Mouse (Mus musculus) lung, embryonic 15.5 days (tissue): ENCODE measurements at regions not wholly inside any gene's neighbourhood (a gene's known extent, or its start where the extent isn't known, plus 50 kb on each side); places are given as distances from the start of the nearest gene placed in this dataset.

ENCODE experiments used
- ATAC-seq: fragments of 200-750 bp; cut with Nextera tagmentation; 2 replicates; pipeline ENCODE4 v1.8.0; 2017; ENCODE audit warnings: moderate number of reproducible peaks, borderline replicate concordance; ENCODE audit not compliant: low FRiP score, low TSS enrichment; ENCODE audit errors: extremely low read depth
- H3K27ac ChIP-seq: fragments of 300-500 bp; sonication (generic); 2 replicates; pipeline ENCODE4 v1.5.1; 2015; ENCODE audit warnings: moderate library complexity, mild to moderate bottlenecking, inconsistent platforms
- H3K27me3 ChIP-seq: fragments of 300-500 bp; sonication (generic); 2 replicates; pipeline ENCODE4 v1.6.1; 2015; ENCODE audit warnings: inconsistent platforms
- H3K36me3 ChIP-seq: fragments of 300-500 bp; sonication (generic); 2 replicates; pipeline ENCODE4 v1.6.1; 2015; ENCODE audit warnings: inconsistent platforms
- H3K4me1 ChIP-seq: fragments of 300-500 bp; sonication (generic); 2 replicates; pipeline ENCODE4 v1.6.1; 2015; ENCODE audit warnings: inconsistent platforms
- H3K4me2 ChIP-seq: fragments of 300-500 bp; sonication (generic); 2 replicates; pipeline ENCODE4 v1.6.1; 2015; ENCODE audit warnings: inconsistent platforms, mild to moderate bottlenecking, moderate library complexity
- H3K4me3 ChIP-seq: fragments of 300-500 bp; sonication (generic); 2 replicates; pipeline ENCODE4 v1.5.1; 2015; ENCODE audit warnings: mild to moderate bottlenecking, inconsistent platforms
- H3K9ac ChIP-seq: fragments of 300-500 bp; sonication (generic); 2 replicates; pipeline ENCODE4 v1.6.1; 2015; ENCODE audit warnings: inconsistent platforms
- H3K9me3 ChIP-seq: fragments of 300-500 bp; sonication (generic); 2 replicates; pipeline ENCODE4 v1.6.1; 2016; ENCODE audit warnings: inconsistent platforms
- WGBS: fragments of 180-500 bp; shearing (Covaris S2); methylation state at CpG from one replicate; pipeline ENCODE4 v1.1.7; 2015; 5-methylcytosine and 5-hydroxymethylcytosine counted together

DNA sequence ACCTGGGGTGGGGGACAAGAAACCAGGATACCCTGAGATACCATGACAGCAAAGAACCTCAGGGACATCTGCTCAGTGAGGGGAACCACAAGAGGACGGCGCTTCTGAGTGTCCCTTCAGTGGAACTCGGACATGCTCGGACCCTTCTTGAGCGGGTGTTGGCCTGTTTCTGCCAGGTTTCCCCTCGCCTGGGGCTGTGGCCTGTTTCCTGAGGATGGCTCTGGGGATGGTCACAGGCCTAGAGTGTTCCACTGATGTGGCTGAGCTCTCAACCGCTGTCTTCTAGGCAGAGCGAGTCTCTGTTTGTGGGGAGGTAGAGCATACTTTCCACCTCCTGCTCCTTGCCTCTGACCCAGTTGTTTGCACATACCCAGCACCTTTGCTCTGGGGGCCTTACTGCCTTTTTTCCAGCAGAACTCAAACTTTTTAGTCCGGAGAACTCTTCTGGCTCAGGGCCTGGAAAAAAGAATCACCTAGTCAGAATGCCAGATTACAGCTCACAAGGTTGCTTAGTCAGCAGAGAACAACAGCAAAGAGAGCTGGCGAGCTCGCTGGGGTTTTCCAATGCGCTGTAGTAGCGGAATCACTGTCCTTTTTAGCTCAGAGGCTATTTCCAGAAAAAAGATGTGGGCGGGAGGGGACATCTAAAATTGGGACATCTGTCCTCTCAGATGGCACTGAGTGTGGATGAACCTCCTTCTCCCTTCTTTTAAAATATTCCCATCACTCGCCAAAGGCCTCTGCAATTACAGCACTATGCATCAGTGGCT is 65.3 kb downstream of the Med10 start:
- Histone ChIP-seq H3K27me3 (no peaks in the 10 kb centered on the region), H3K9ac (no peak overlapping the region), H3K4me2 (no peak overlapping the region), H3K4me3 (no peak overlapping the region), H3K36me3 (no peaks in the 10 kb centered on the region), H3K9me3 (no peaks in the 10 kb centered on the region), H3K4me1 (no peaks in the 10 kb centered on the region), H3K27ac (no peak overlapping the region)
- no peak for ATAC-seq
- WGBS = 74% methylated on average over 15 of the region's 15 CpGs

DNA sequence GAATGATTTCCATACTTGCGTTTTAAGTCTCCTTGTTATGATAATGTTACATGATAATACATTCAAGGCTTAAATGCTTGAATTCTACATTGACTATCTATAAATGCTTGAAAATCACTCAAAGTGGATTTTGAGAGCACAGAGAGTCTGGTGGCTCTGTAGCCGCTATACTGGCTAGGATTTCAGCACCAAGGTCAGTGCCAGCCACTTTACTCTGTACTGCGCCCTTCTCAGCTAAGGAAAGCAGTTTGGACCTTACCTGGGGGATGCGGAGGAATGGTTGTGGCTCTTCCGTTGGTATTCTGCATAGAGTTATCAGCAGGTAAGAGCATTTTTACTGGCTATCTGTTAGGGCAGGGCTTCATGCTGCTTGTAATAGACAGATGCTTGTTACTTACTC is 94.3 kb downstream of the Med10 start:
- no peaks in the 10 kb centered on the region for H3K4me1 ChIP-seq
- H3K9me3 ChIP-seq = no peaks in the 10 kb centered on the region
- 20% methylated on average over 5 of the region's 5 CpGs for WGBS
- H3K4me2 ChIP-seq = no peak overlapping the region
- H3K4me3 ChIP-seq = no peak overlapping the region
- no peak overlapping the region for H3K27ac ChIP-seq
- no peak for ATAC-seq
- H3K36me3 ChIP-seq = no peaks in the 10 kb centered on the region
- no peak overlapping the region for H3K9ac ChIP-seq
- no peaks in the 10 kb centered on the region for H3K27me3 ChIP-seq

DNA sequence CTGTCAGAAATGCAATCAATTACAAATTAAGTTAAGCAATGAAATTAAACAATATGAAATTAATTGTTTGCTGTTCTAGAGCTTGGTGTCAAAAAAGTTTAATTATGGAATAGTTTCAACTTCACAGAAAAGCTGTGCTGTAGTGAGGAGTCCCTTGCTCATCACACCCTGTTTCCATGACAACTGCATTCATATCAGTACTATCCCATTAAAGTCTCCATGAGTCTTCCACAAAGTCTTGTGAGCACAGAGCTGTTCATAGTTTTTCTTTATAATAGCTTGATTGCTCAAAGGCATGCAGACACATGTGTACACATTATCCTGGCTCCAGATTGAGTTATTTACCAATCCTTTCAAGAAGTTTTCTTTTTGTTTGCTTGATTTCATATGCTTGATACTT is 98.9 kb downstream of the Med10 start:
- no peaks in the 10 kb centered on the region for H3K4me1 ChIP-seq
- H3K4me3 ChIP-seq = no peak overlapping the region
- H3K36me3 ChIP-seq = no peaks in the 10 kb centered on the region
- no peak overlapping the region for H3K27ac ChIP-seq
- H3K27me3 ChIP-seq = no peaks in the 10 kb centered on the region
- H3K9me3 ChIP-seq = no peaks in the 10 kb centered on the region
- no peak for ATAC-seq
- H3K9ac ChIP-seq = no peak overlapping the region
- H3K4me2 ChIP-seq = no peak overlapping the region

DNA sequence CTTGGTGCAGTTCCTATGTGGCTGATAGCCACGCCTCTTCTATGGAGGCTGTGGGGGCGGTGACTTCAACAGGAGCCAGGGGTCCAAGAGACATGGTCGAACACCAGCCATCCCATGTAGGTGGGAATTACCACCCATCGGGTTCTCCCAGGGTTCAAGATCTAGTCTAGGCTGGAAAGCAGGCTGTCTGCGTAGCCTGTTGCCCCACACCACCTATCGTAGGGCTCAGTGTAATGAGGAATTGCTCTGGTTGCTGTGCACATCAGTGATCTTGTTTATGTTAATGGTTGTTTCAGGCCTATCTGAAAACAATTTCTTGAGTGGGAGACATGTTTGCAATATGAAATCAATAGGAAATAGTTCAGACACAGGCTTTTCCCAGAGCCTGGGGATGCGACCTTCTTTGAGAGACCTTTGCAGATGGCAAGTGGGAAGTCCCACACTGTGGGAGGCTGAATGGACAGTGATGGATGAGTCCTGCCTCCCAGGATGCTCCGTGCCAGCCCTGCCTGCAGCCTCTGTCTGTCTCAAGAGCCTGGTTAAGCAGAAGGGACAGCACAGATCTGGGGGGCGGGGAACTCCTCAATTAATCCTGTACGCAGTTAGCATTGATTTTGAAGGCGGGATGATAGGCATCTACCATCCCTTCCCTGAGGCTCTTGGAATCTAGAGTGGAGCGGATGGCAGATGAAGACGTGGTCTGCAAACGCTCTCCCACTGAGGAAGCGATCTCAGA is 104.8 kb downstream of the Med10 start:
- no peak overlapping the region for H3K4me2 ChIP-seq
- no peaks in the 10 kb centered on the region for H3K4me1 ChIP-seq
- no peaks in the 10 kb centered on the region for H3K36me3 ChIP-seq
- no peak overlapping the region for H3K27ac ChIP-seq
- WGBS = 49% methylated on average over 15 of the region's 15 CpGs
- ATAC-seq = no peak
- no peak overlapping the region for H3K4me3 ChIP-seq
- no peaks in the 10 kb centered on the region for H3K27me3 ChIP-seq
- no peak overlapping the region for H3K9ac ChIP-seq
- no peaks in the 10 kb centered on the region for H3K9me3 ChIP-seq

DNA sequence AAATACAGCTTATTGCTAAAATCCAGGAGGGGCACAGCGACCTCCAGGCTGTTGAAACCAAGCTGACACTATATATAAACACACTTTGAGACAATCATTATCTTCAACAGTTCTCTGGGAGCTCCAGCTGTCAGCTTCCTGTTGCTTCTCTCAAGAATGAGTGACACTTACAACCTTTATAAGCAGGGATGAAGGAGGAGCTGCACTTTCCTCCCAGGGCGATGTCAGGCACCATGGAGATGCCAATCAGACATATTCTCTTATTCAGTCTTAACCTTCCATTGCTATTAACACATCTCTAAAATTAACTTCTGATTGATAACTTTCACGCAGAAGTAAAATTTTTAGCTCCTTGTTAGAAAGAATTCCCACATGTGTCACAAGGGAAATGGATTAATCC is 113.6 kb downstream of the Med10 start:
- no peaks in the 10 kb centered on the region for H3K4me1 ChIP-seq
- H3K4me3 ChIP-seq = no peak overlapping the region
- H3K36me3 ChIP-seq = no peaks in the 10 kb centered on the region
- H3K9me3 ChIP-seq = no peaks in the 10 kb centered on the region
- no peak for ATAC-seq
- H3K9ac ChIP-seq = no peak overlapping the region
- H3K4me2 ChIP-seq = no peak overlapping the region
- H3K27me3 ChIP-seq = no peaks in the 10 kb centered on the region
- WGBS = 49% methylated on average over 3 of the region's 3 CpGs
- H3K27ac ChIP-seq = no peak overlapping the region

DNA sequence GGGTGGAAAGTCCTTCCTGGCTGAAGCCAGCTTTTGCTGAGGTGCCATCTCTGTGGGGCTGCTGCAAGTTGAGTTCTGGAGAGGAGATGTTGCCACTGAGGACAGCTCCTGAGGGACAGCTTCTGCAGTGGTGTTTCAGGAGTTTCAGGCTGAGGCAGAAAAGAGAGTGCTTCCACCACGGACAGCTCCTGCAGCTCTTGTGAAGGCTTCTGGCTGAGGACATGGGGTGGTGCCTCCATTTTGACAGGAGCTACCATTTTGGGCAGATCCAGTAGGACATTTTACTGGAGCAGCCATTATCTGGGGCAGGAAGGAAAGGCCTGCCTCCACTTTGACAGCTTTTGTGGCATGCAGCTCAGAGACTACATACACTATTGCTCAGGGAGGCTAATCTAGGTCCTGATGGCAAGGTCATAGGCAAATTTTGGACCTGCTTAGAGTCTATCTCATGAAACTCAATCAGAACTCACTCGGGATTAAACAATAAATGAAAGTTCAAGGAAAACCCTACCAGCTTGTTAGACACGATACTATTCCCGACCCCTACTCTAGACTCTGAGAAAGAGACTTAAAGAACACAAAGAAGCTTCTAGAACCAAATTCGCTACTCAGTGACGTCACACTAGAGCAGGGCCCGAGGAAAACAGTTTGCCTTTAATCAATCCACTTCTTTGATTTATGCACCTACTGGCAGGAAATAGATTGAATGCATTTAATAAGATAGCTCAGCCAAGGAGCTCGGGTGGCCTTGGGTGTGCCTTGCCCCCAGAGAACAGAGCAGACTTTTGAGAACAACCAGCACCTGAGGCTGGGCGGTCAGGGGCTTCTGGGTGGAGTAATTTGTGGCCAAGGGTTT is 130.7 kb downstream of the Med10 start:
- Histone ChIP-seq H3K27me3 (no peaks in the 10 kb centered on the region), H3K4me1 (no peaks in the 10 kb centered on the region), H3K9me3 (no peaks in the 10 kb centered on the region), H3K4me2 (no peak overlapping the region), H3K36me3 (no peaks in the 10 kb centered on the region), H3K9ac (no peak overlapping the region), H3K4me3 (no peak overlapping the region), H3K27ac (no peak overlapping the region)
- 77% methylated on average over 9 of the region's 9 CpGs for WGBS
- ATAC-seq = no peak

DNA sequence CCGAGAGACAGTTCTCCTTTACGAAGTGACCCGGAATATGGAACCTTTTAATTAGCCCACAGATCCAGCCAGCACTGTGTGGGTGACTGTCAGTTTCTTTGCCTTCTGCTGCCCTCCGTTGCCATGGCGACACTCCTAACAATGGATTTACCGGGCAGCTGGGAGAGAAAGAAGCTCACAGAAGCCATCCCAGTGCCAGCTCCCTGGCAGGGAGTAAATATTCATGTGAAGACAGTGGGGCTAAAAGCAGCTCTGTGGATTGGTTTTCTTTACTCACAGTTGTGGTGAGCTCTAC is 131.3 kb downstream of the Med10 start:
- WGBS = 68% methylated on average over 6 of the region's 6 CpGs
- no peaks in the 10 kb centered on the region for H3K27me3 ChIP-seq
- H3K9me3 ChIP-seq = no peaks in the 10 kb centered on the region
- no peak overlapping the region for H3K9ac ChIP-seq
- H3K27ac ChIP-seq = no peak overlapping the region
- H3K4me3 ChIP-seq = no peak overlapping the region
- H3K4me2 ChIP-seq = no peak overlapping the region
- ATAC-seq = no peak
- H3K36me3 ChIP-seq = no peaks in the 10 kb centered on the region
- no peaks in the 10 kb centered on the region for H3K4me1 ChIP-seq

DNA sequence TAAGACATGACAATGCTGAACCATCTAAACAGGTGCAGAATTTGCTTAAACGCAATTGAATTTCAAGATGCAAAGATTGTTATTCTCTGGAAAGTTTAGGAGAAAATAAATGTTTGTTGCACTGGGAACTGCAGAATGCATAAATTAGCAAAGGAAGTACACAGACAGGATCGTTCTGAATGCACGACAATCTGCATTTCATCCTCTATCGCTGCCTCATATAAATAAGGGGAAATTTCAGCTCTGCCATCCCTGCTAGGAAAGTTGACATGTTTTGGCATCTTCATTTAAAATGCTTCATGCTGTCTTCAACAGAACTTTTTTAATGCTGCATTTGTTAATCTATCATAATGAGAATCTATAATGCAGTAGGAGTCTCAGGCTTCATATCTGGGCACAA is 137.6 kb downstream of the Med10 start:
- H3K9ac ChIP-seq = no peak overlapping the region
- no peak for ATAC-seq
- no peak overlapping the region for H3K4me2 ChIP-seq
- WGBS = 81% methylated on average over 4 of the region's 4 CpGs
- H3K4me3 ChIP-seq = no peak overlapping the region
- no peaks in the 10 kb centered on the region for H3K9me3 ChIP-seq
- no peaks in the 10 kb centered on the region for H3K27me3 ChIP-seq
- no peak overlapping the region for H3K27ac ChIP-seq
- H3K4me1 ChIP-seq = no peaks in the 10 kb centered on the region
- H3K36me3 ChIP-seq = no peaks in the 10 kb centered on the region

DNA sequence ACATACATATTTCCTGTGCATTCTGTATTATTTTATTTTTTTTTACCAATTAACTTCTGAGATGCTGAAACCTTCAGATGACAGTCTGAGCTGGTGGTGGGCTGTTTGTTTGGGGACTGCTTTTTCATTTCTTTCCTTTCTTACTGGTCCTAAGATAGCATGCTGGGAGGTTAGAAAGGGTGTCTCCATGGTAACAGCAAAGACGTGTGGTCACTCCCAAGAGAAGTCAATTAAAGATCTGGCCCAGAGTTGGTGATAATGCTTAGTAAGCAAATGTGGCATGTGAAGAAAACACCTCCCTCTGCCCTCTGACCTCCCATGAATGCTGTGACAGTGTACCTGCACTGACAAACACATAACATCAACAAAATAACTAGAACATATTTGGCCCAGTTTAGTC is 142.5 kb downstream of the Med10 start:
- Histone ChIP-seq H3K4me1 (no peaks in the 10 kb centered on the region), H3K36me3 (no peaks in the 10 kb centered on the region), H3K4me3 (no peak overlapping the region), H3K9me3 (no peaks in the 10 kb centered on the region), H3K9ac (no peak overlapping the region), H3K27me3 (no peaks in the 10 kb centered on the region), H3K27ac (no peak overlapping the region), H3K4me2 (no peak overlapping the region)
- no peak for ATAC-seq
- 7% methylated on average over 1 of the region's 1 CpGs for WGBS

DNA sequence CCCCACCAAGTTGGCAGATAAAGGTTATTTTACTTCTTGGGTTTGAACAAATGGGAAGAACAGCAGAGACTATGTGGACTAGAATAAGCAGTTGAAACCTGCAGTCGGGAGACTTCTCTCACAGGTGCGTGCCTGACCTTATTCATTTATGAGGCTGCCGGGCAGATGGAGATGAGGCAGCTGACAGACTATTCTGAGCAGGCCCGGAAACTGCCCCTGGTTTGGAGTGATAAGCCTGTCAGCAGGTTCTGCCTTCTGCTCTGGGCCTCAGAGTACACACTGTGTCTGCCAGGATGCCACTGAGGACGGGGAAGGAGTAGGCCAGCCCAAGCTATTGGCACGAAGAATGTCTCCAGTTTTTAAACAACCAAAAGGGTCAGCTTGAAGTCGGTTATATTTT is 144.4 kb downstream of the Med10 start:
- no peak for ATAC-seq
- H3K4me2 ChIP-seq = no peak overlapping the region
- no peak overlapping the region for H3K27ac ChIP-seq
- no peaks in the 10 kb centered on the region for H3K9me3 ChIP-seq
- WGBS = 64% methylated on average over 7 of the region's 7 CpGs
- H3K36me3 ChIP-seq = no peaks in the 10 kb centered on the region
- H3K9ac ChIP-seq = no peak overlapping the region
- H3K4me1 ChIP-seq = no peaks in the 10 kb centered on the region
- H3K4me3 ChIP-seq = no peak overlapping the region
- H3K27me3 ChIP-seq = no peaks in the 10 kb centered on the region

DNA sequence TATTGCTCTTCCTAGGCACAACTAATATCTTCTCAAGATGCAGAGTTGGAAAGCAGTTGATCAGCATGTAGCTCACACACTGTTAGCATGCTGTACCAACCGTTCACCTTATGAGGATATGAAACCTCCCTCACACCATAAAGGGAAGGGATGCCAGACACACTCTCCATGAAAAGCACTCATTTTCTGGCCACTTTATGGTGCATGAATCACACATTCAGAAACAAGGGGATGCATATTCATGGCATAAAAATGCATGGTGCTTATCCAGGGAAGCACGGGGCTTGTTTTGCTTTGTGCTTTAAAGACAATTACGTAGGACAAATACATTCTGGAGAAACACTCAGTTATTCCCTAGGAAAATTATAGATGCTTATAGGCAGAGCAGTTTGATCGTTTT is 149.9 kb downstream of the Med10 start:
- Histone ChIP-seq H3K27me3 (no peaks in the 10 kb centered on the region), H3K36me3 (no peaks in the 10 kb centered on the region), H3K9ac (no peak overlapping the region), H3K4me1 (no peaks in the 10 kb centered on the region), H3K9me3 (no peaks in the 10 kb centered on the region), H3K4me2 (no peak overlapping the region), H3K4me3 (no peak overlapping the region), H3K27ac (no peak overlapping the region)
- no peak for ATAC-seq
- 75% methylated on average over 4 of the region's 4 CpGs for WGBS

DNA sequence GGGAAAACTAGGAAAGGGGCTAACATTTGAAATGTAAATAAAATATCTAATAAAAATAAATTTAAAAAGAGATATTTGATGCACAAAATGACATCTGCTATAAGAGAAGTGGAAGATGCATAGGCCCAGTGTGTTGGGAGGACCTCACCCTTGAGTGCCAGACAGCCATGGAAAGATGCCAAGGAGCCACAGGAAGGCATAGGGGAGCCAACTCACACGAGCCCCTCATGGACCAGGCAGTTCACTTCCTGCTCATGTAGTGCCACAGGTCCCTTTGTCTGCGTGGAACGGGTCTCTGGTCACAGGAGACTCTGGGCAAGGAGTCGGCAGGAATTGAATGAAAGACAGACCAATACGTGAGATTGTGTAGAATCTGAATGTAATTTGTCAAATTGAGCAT is 152.0 kb downstream of the Med10 start:
- H3K9ac ChIP-seq = no peak overlapping the region
- H3K4me3 ChIP-seq = no peak overlapping the region
- H3K36me3 ChIP-seq = no peaks in the 10 kb centered on the region
- no peak overlapping the region for H3K4me2 ChIP-seq
- H3K4me1 ChIP-seq = no peaks in the 10 kb centered on the region
- 69% methylated on average over 5 of the region's 5 CpGs for WGBS
- no peaks in the 10 kb centered on the region for H3K27me3 ChIP-seq
- no peak overlapping the region for H3K27ac ChIP-seq
- no peaks in the 10 kb centered on the region for H3K9me3 ChIP-seq
- ATAC-seq = no peak
